22 mouse cellular contexts compared by ENCODE assay signal in genomic region chr4:40192246-40192645, GRCm38 (mm10). TPM values are rescaled to one million over a fixed set of nuclear protein-coding genes. Genes with fewer than 3 reads are reported as not detected.
DNase-seq lines count a peak whose midpoint lies in the region; ATAC-seq and TF ChIP-seq lines count a peak whose summit lies in the region.
"Had no signal": no experiment of that assay in that cellular context is flagged by ENCODE, and none has a peak within 500 bp of the region (broad histone marks: within the 10 kb centered on the region; RNA-seq: fewer than 3 reads in every experiment).

No protein-coding gene starts in this region.

- no peak for TF ChIP-seq POLR2A in kidney, adult 2 months (IDR thresholded peaks at IDR 0.05; ENCODE audit: low read depth, low read length)

- peak overlapping the region; percentile 49; the same call in 1 of the 2 replicates for H3K27ac ChIP-seq in kidney, adult 2 months (ENCODE audit: insufficient read depth, low read depth, low read length)
- H3K27ac ChIP-seq in kidney, embryonic 16.5 days (ENCODE audit: low read length) = peak overlapping the region; percentile 40; the same call in 1 of the 2 replicates
- H3K27ac ChIP-seq in limb, embryonic 12.5 days = peak overlapping the region; percentile 78
- no peak overlapping the region for H3K27ac ChIP-seq in limb, embryonic 10.5 days

- H3K4me3 ChIP-seq in kidney, adult 2 months (ENCODE audit: insufficient read depth, low read depth, low read length) = no peak overlapping the region
- no peak overlapping the region for H3K4me3 ChIP-seq in kidney, embryonic 16.5 days (ENCODE audit: low read length)
- no peak overlapping the region for H3K4me3 ChIP-seq in limb, embryonic 12.5 days (replicated peaks)
- H3K4me3 ChIP-seq in limb, embryonic 10.5 days = no peak overlapping the region

- no peaks in the 10 kb centered on the region for H3K9me3 ChIP-seq in kidney, embryonic 16.5 days (ENCODE audit: low read length)
- no peaks in the 10 kb centered on the region for H3K9me3 ChIP-seq in limb, embryonic 12.5 days
- H3K9me3 ChIP-seq in limb, embryonic 10.5 days (replicated peaks) = no peaks in the 10 kb centered on the region
- H3K9me3 ChIP-seq: G1E had no signal

- peak; percentile 44 for DNase-seq in kidney, adult 2 months
- no peak for DNase-seq in kidney, postnatal 10 days
- DNase-seq in kidney, adult 9 months = peak; percentile 54
- DNase-seq in kidney, adult 18-20 months = no peak
- DNase-seq in kidney, adult 11 months = no peak
- DNase-seq in limb, embryonic 10.5 days (ENCODE audit: low spot score) = no peak
- DNase-seq: adrenal gland, adult 2 months; adrenal gland, adult 8-10 months; adrenal gland, postnatal 10 days; adrenal gland, postnatal 14 days; adrenal gland, postnatal 25 days; adrenal gland, postnatal 36 days; B cell, adult 2 months; cerebellum, adult 11 months; cerebellum, adult 11-12 months had no signal

- WGBS in kidney, adult 2 months = 48% methylated on average over 2 of the region's 2 CpGs
- WGBS in kidney, embryonic 16.5 days = 72% methylated on average over 2 of the region's 2 CpGs
- 59% methylated on average over 2 of the region's 2 CpGs for WGBS in limb, embryonic 12.5 days
- WGBS in limb, embryonic 10.5 days = 80% methylated on average over 2 of the region's 2 CpGs

- no peak overlapping the region for H3K4me2 ChIP-seq in kidney, embryonic 16.5 days (replicated peaks; ENCODE audit: low read depth, low read length)
- no peak overlapping the region for H3K4me2 ChIP-seq in limb, embryonic 12.5 days

- no peak for TF ChIP-seq CTCF in kidney, adult 2 months (conservative IDR thresholded peaks at IDR 0.05; ENCODE audit: insufficient read depth, insufficient read length, low read depth, low read length)

- H3K36me3 ChIP-seq in kidney, adult 2 months (ENCODE audit: control insufficient read depth, insufficient read depth, low read length) = peaks cover under 1% of the 10 kb centered on the region
- H3K36me3 ChIP-seq in kidney, embryonic 16.5 days (ENCODE audit: insufficient read depth, low read length) = peaks cover 68% of the 10 kb centered on the region
- peaks cover 73% of the 10 kb centered on the region for H3K36me3 ChIP-seq in limb, embryonic 12.5 days
- H3K36me3 ChIP-seq in limb, embryonic 10.5 days = peaks cover 64% of the 10 kb centered on the region

- no peaks in the 10 kb centered on the region for H3K27me3 ChIP-seq in kidney, adult 2 months (replicated peaks; ENCODE audit: control insufficient read depth, insufficient read depth, low read length)
- H3K27me3 ChIP-seq in kidney, embryonic 16.5 days (ENCODE audit: insufficient read depth, low read length) = no peaks in the 10 kb centered on the region
- no peaks in the 10 kb centered on the region for H3K27me3 ChIP-seq in limb, embryonic 12.5 days
- no peaks in the 10 kb centered on the region for H3K27me3 ChIP-seq in limb, embryonic 10.5 days (ENCODE audit: low read depth, poor library complexity, severe bottlenecking)
- H3K27me3 ChIP-seq: CH12.LX, Patski had no signal

- no peaks in the 10 kb centered on the region; the same call in 1 of the 2 replicates for H3K4me1 ChIP-seq in kidney, adult 2 months (ENCODE audit: control insufficient read depth, insufficient read depth, low read length)
- H3K4me1 ChIP-seq in kidney, embryonic 16.5 days (ENCODE audit: insufficient read depth, low read length) = no peaks in the 10 kb centered on the region
- H3K4me1 ChIP-seq in limb, embryonic 12.5 days (replicated peaks) = peaks cover 5% of the 10 kb centered on the region; the same call in 1 of the 2 replicates
- no peaks in the 10 kb centered on the region for H3K4me1 ChIP-seq in limb, embryonic 10.5 days

- no peak overlapping the region for H3K9ac ChIP-seq in kidney, embryonic 16.5 days (replicated peaks; ENCODE audit: low read length)
- no peak overlapping the region for H3K9ac ChIP-seq in limb, embryonic 12.5 days (replicated peaks)

- no peak for ATAC-seq in kidney, embryonic 16.5 days (ENCODE audit: low FRiP score, low TSS enrichment)
- no peak for ATAC-seq in limb, embryonic 12.5 days (ENCODE audit: insufficient number of reproducible peaks, insufficient read depth, low FRiP score, low TSS enrichment, low read depth)
- ATAC-seq: activated CD4-positive, CD25-positive, alpha-beta regulatory T cell, adult 4 months; CD4-positive, CD25-positive, alpha-beta regulatory T cell, adult 4 months; Patski had no signal

RNA-seq across cellular contexts. Expression of gene Ddx58, which starts 47.4 kb away (rescaled TPM):
- polyA plus RNA-seq in kidney, adult 2 months (2012; rRNA removed) = 14.5 and 19.4 TPM in 2 replicates
- 7.8 and 12.3 TPM in 2 replicates for polyA plus RNA-seq in kidney, embryonic 16.5 days (2015; fragmentation: Nextera tagmentation; extraction: Ambion mirVana)
- 6.0 and 6.8 TPM in 2 replicates for polyA plus RNA-seq in limb, embryonic 12.5 days (2016; fragmentation: Nextera tagmentation; extraction: Ambion mirVana)
- polyA plus RNA-seq in limb, embryonic 10.5 days (2016; fragmentation: Nextera tagmentation; extraction: Ambion mirVana) = 2.0 and 3.7 TPM in 2 replicates

RNA-seq across cellular contexts. Expression of gene Aco1, which starts 49.4 kb away (rescaled TPM):
- 179 and 182 TPM in 2 replicates for polyA plus RNA-seq in kidney, adult 2 months (2012; rRNA removed)
- polyA plus RNA-seq in kidney, embryonic 16.5 days (2015; fragmentation: Nextera tagmentation; extraction: Ambion mirVana) = 89.4 and 91.0 TPM in 2 replicates
- 49.3 and 52.9 TPM in 2 replicates for polyA plus RNA-seq in limb, embryonic 12.5 days (2016; fragmentation: Nextera tagmentation; extraction: Ambion mirVana)
- polyA plus RNA-seq in limb, embryonic 10.5 days (2016; fragmentation: Nextera tagmentation; extraction: Ambion mirVana) = 41.8 and 46.2 TPM in 2 replicates

Comparison
In these comparisons a context has a peak if more than half of its experiments do, and no peak if none do; other contexts are left out.
1. DNase-seq: peak in kidney, adult 2 months (single experiment) and kidney, adult 9 months (single experiment); none in kidney, postnatal 10 days (single experiment), kidney, adult 18-20 months (single experiment), kidney, adult 11 months (single experiment) and limb, embryonic 10.5 days (single experiment).